Mouse (Mus musculus) bone marrow, adult 2 months (tissue): ENCODE results near the gene Ntn4.

Experiments used
- CTCF ChIP-seq: fragments of 200-500 bp; IDR thresholded peaks from 2 replicates; pipeline ENCODE4 v1.5.1; 2011; ENCODE audit warnings: low read length, control low read depth; ENCODE audit not compliant: control insufficient read depth, insufficient read depth
- POLR2A ChIP-seq: fragments of 200-500 bp; IDR thresholded peaks from 2 replicates; pipeline ENCODE4 v1.6.1; 2011; ENCODE audit warnings: low read depth, mild to moderate bottlenecking, control low read depth, low read length, borderline replicate concordance; ENCODE audit not compliant: control insufficient read depth

GRCm38 (mm10) chr10:93708076-93708473 lies 67.6 kb downstream of the Ntn4 start:
- TF ChIP-seq POLR2A (no peak), CTCF (no peak)
